Mouse (Mus musculus): Measurements from ENCODE around the gene Krcc1. TPM values are rescaled to one million over a fixed set of nuclear protein-coding genes. Genes with fewer than 3 reads are reported as not detected.

The Krcc1 gene
- total and polyA plus RNA-seq, 3 experiments = 18.7 to 40.2 (median 23.6) TPM

GRCm38 (mm10) chr6:71274621-71275020 is 3.1 kb downstream of the Krcc1 start:
- TF ChIP-seq ZKSCAN1 (IDR thresholded peaks at IDR 0.05; ENCODE audit: borderline replicate concordance, low read depth, low read length) (no peak), EP300 (IDR thresholded peaks at IDR 0.05; ENCODE audit: low read length) (no peak), MAZ (IDR thresholded peaks at IDR 0.05; ENCODE audit: low read depth, low read length) (no peak), ZNF384 (IDR thresholded peaks at IDR 0.05; ENCODE audit: low read depth, low read length) (0 out of 2 replicates have a peak, but pooled peaks have one; percentile 32)
- H3K79me2 ChIP-seq (replicated peaks; ENCODE audit: control insufficient read depth, extremely low read depth, insufficient read depth, poor library complexity, severe bottlenecking) = peaks cover 13% of the 10 kb centered on the region
- no peak overlapping the region; the same call in 1 of the 2 replicates for H3K4me2 ChIP-seq (ENCODE audit: insufficient read depth, low read depth, poor library complexity, severe bottlenecking)
- H3K4me3 ChIP-seq (replicated peaks in 1 of 3; ENCODE audit: low read depth in 2 of 3, low read length in 2 of 3, poor library complexity in 1 of 3) = no peak overlapping the region
- in situ Hi-C loops (cut with MboI; ENCODE audit: low pct_ligation_motif_present, low pct_unique_long_range_greater_than_20kb, low sequenced_read_pairs) (loop anchor here (25.0 kb wide), 1 partner anchor 538 kb away; no protein-coding TSS in a partner anchor), dilution Hi-C loops (cut with MboI; ENCODE audit: extremely low pct_ligation_motif_present, extremely low pct_unique_long_range_greater_than_20kb, low sequenced_read_pairs) (no loop called here)
- H3K4me1 ChIP-seq (ENCODE audit: control insufficient read depth in 1 of 2, insufficient read depth in 2 of 2) = peaks cover 6 to 33% of the 10 kb centered on the region in 2 experiments
- H3K9me3 ChIP-seq (replicated peaks; ENCODE audit: low read length) = no peaks in the 10 kb centered on the region
- no peak overlapping the region for H3K9ac ChIP-seq (ENCODE audit: insufficient read depth, low read depth)
- H3K27me3 ChIP-seq (replicated peaks) = no peaks in the 10 kb centered on the region
- H3K36me3 ChIP-seq (replicated peaks in 1 of 2; ENCODE audit: control insufficient read depth in 1 of 2, insufficient read depth in 1 of 2, low read length in 1 of 2) = peaks cover 0 to 3% of the 10 kb centered on the region in 2 experiments
- H3K27ac ChIP-seq (ENCODE audit: insufficient read depth, low read depth) = no peak overlapping the region
- no peak for DNase-seq (ENCODE audit: extremely low read depth)

DNA sequence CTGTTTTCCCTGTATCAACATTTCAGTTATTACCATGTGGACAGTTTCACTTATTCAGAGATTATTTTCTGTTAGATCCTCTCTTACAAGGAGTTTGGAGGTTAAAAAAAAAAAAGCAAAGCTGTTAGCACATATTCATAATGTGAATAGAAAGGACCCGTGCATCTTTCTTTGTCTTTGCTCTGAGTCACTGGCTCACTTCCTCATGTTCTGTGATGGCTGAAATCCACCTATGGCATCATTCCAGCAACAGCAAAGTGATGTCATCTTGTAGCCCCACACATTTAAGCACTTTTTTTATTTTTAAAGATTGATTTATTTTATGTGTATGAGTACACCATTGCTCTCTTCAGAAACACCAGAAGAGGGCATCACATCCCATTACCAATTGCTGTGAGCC is 7.9 kb downstream of the Krcc1 start:
- Histone ChIP-seq H3K4me2 (ENCODE audit: insufficient read depth, low read depth, poor library complexity, severe bottlenecking) (no peak overlapping the region), H3K4me1 (ENCODE audit: control insufficient read depth in 1 of 2, insufficient read depth in 2 of 2) (peaks cover 10 to 39% of the 10 kb centered on the region in 2 experiments), H3K9ac (ENCODE audit: insufficient read depth, low read depth) (no peak overlapping the region), H3K4me3 (replicated peaks in 1 of 3; ENCODE audit: low read depth in 2 of 3, low read length in 2 of 3, poor library complexity in 1 of 3) (no peak overlapping the region), H3K79me2 (replicated peaks; ENCODE audit: control insufficient read depth, extremely low read depth, insufficient read depth, poor library complexity, severe bottlenecking) (no peaks in the 10 kb centered on the region), H3K9me3 (replicated peaks; ENCODE audit: low read length) (no peaks in the 10 kb centered on the region), H3K27me3 (replicated peaks) (no peaks in the 10 kb centered on the region), H3K27ac (ENCODE audit: insufficient read depth, low read depth) (no peak overlapping the region), H3K36me3 (replicated peaks in 1 of 2; ENCODE audit: control insufficient read depth in 1 of 2, insufficient read depth in 1 of 2, low read length in 1 of 2) (peaks cover 4 to 10% of the 10 kb centered on the region in 2 experiments)
- TF ChIP-seq JUND (conservative IDR thresholded peaks at IDR 0.05; ENCODE audit: low read depth, low read length) (peak; percentile 58; the same call in 1 of the 2 replicates), HCFC1 (IDR thresholded peaks at IDR 0.05; ENCODE audit: low read depth, low read length) (no peak), ETS1 (conservative IDR thresholded peaks at IDR 0.05; ENCODE audit: low read depth, low read length) (peak; percentile 49), SMC3 (IDR thresholded peaks at IDR 0.05; ENCODE audit: low read depth, low read length) (no peak), POLR2AphosphoS2 (IDR thresholded peaks at IDR 0.05; ENCODE audit: low read depth, low read length) (no peak), ZMIZ1 (IDR thresholded peaks at IDR 0.05; ENCODE audit: low read depth, low read length) (no peak), IRF4 (IDR thresholded peaks at IDR 0.05; ENCODE audit: low read depth, low read length) (no peak), JUN (IDR thresholded peaks at IDR 0.05; ENCODE audit: insufficient read depth, low read depth, low read length) (no peak; the same call in 1 of the 2 replicates), MYC (IDR thresholded peaks at IDR 0.05; ENCODE audit: low read depth, low read length) (no peak), CHD1 (IDR thresholded peaks at IDR 0.05; ENCODE audit: low read depth, low read length) (no peak), USF2 (conservative IDR thresholded peaks at IDR 0.05; ENCODE audit: low read depth, low read length) (no peak), KAT2A (IDR thresholded peaks at IDR 0.05; ENCODE audit: insufficient replicate concordance, low read length) (no peak), SIN3A (IDR thresholded peaks at IDR 0.05; ENCODE audit: low read length) (no peak), ZNF384 (IDR thresholded peaks at IDR 0.05; ENCODE audit: low read depth, low read length) (peak; percentile 86), BHLHE40 (IDR thresholded peaks at IDR 0.05; ENCODE audit: low read depth, low read length) (peak; percentile 83), E2F4 (IDR thresholded peaks at IDR 0.05; ENCODE audit: insufficient replicate concordance, low read depth, low read length) (no peak), MAX (IDR thresholded peaks at IDR 0.05; ENCODE audit: low read length) (no peak), NELFE (IDR thresholded peaks at IDR 0.05; ENCODE audit: low read depth, low read length) (no peak), MAFK (IDR thresholded peaks at IDR 0.05; ENCODE audit: insufficient replicate concordance, low read length) (no peak), EP300 (IDR thresholded peaks at IDR 0.05; ENCODE audit: low read length) (peak; percentile 53; the same call in 1 of the 2 replicates), ZC3H11A (IDR thresholded peaks at IDR 0.05; ENCODE audit: low read depth, low read length) (no peak), RAD21 (IDR thresholded peaks at IDR 0.05; ENCODE audit: low read depth, low read length) (no peak), ZKSCAN1 (IDR thresholded peaks at IDR 0.05; ENCODE audit: borderline replicate concordance, low read depth, low read length) (no peak), GABPA (IDR thresholded peaks at IDR 0.05; ENCODE audit: insufficient replicate concordance, low read depth, low read length) (no peak)
- dilution Hi-C loops (cut with MboI; ENCODE audit: extremely low pct_ligation_motif_present, extremely low pct_unique_long_range_greater_than_20kb, low sequenced_read_pairs) = no loop called here
- in situ Hi-C loops (cut with MboI; ENCODE audit: low pct_ligation_motif_present, low pct_unique_long_range_greater_than_20kb, low sequenced_read_pairs) = loop anchor here (25.0 kb wide), 1 partner anchor 533 kb away; no protein-coding TSS in a partner anchor
- peak; percentile 56 for DNase-seq (ENCODE audit: extremely low read depth)

Measured in CH12.LX (cell line).